Mouse (Mus musculus) CD4-positive, CD25-positive, alpha-beta regulatory T cell, adult 4 months (primary cell): ENCODE data around the gene Olfr895. TPM values are rescaled to one million over a fixed set of nuclear protein-coding genes. Genes with fewer than 3 reads are reported as not detected.

Experiments used
- ATAC-seq: one replicate; pipeline ENCODE4 v1.8.0; 2017
- polyA plus RNA-seq, 2 experiments: library from polyadenylated mRNA; unstranded; fragments of 100-300 nt; shearing (Covaris generic); gene quantifications; one replicate each; pipeline ENCODE4 v1.2.1; 2017

Gene Olfr895
- polyA plus RNA-seq: not detected

DNA sequence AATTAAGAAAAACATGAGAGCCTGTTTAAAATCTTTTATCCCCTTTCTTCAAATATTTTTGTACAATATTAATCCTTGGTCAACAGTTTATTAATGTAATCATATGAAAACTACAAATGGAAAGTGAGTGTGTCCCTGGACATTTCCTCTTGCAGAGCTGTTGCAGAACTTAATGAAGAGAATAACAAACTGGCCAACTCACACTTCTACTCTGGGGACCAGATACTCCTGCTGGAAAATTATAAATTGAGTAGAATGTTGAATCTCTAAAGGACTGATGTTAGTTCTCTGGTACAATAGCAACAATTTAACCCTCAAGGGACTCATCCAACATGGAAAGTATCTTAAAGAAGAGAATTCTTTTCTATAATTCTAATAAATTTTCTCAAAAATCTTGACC, at the start of gene Olfr895:
TSS of gene Olfr895 (plus strand) at position 301 of the 400 bp plus-strand sequence.
- ATAC-seq: no peak

DNA sequence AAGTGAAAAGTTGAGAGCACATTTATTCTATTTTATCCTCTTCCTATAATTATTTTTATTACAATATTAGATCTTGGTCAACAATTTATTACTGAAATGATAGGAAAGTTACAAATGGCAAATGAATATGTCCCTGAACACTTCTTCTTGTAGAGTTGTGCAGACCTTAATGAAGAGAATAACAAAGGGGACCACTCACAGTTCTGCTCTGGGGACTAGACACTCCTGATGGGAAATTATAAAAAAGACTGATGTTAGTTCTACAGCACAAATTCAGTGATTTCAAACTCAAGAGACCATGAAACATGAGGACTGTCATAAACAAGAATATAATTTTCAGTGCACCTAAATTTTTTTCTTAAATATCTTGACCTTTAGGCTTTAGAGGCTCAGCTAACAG, 15.2 kb upstream of the Olfr895 start, which contains the start of gene Olfr143:
TSS of gene Olfr143 (plus strand) at position 301 of the 400 bp plus-strand sequence.
- no peak for ATAC-seq

DNA sequence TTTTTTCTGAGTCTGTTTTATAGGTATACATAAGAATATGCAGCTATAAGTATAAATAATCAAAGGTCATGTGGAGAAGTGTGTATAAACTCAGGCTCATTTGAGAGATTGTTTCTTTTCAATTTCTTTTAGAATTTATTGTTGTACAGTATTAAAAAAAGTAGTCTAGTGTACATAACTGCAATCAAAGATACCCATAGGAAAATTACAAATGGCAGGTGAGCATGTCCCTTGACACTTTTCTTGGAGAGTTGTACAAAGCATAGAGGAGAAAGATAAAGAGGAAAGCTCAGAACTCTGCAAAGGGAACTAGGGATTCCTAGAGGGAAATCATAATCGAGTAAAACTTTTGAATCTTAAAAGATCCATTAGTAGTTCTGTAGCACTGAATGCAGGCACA, 23.2 kb downstream of the Olfr895 start, which contains the start of gene Olfr896-ps1:
TSS of gene Olfr896-ps1 (plus strand) at position 301 of the 400 bp plus-strand sequence.
- ATAC-seq: no peak

Other genes with a start within 250 kb of the Olfr895 start
- gene Olfr883, start 242.0 kb upstream of the Olfr895 start, polyA plus RNA-seq: not detected
- gene Olfr884, start 221.3 kb upstream of the Olfr895 start, polyA plus RNA-seq: not detected
- not detected for gene Olfr885, start 206.5 kb upstream of the Olfr895 start, polyA plus RNA-seq
- not detected for gene Olfr887, start 183.8 kb upstream of the Olfr895 start, polyA plus RNA-seq
- not detected for gene Olfr888, start 159.7 kb upstream of the Olfr895 start, polyA plus RNA-seq
- under 1 TPM in 1 of 2 experiments, not detected in 1; 0.11 TPM for gene Olfr889, start 152.7 kb upstream of the Olfr895 start, polyA plus RNA-seq
- under 1 TPM in 1 of 2 experiments, not detected in 1; 0.24 TPM for gene Olfr890, start 125.3 kb upstream of the Olfr895 start, polyA plus RNA-seq
- not detected for gene Olfr891, start 87.0 kb upstream of the Olfr895 start, polyA plus RNA-seq
- not detected for gene Olfr893, start 59.5 kb upstream of the Olfr895 start, polyA plus RNA-seq
- not detected for gene Olfr894, start 49.8 kb upstream of the Olfr895 start, polyA plus RNA-seq
- not detected for gene Olfr143, start 15.1 kb upstream of the Olfr895 start, polyA plus RNA-seq
- gene Olfr896-ps1, start 23.3 kb downstream of the Olfr895 start, polyA plus RNA-seq: not detected
- gene Olfr25, start 61.2 kb downstream of the Olfr895 start, polyA plus RNA-seq: not detected
- gene Olfr898, start 80.6 kb downstream of the Olfr895 start, polyA plus RNA-seq: not detected
- not detected for gene Olfr250, start 99.0 kb downstream of the Olfr895 start, polyA plus RNA-seq
- not detected for gene Olfr251, start 109.2 kb downstream of the Olfr895 start, polyA plus RNA-seq
- gene Olfr147, start 133.8 kb downstream of the Olfr895 start, polyA plus RNA-seq: not detected
- under 1 TPM in 1 of 2 experiments, not detected in 1; 0.12 TPM for gene Olfr901, start 161.6 kb downstream of the Olfr895 start, polyA plus RNA-seq
- gene Olfr902, start 179.8 kb downstream of the Olfr895 start, polyA plus RNA-seq: not detected
- gene Olfr904, start 195.3 kb downstream of the Olfr895 start, polyA plus RNA-seq: not detected
- not detected for gene Olfr905, start 203.3 kb downstream of the Olfr895 start, polyA plus RNA-seq
- gene Olfr906, start 219.2 kb downstream of the Olfr895 start, polyA plus RNA-seq: not detected
- not detected for gene Olfr907, start 227.9 kb downstream of the Olfr895 start, polyA plus RNA-seq